Mouse (Mus musculus) heart, adult 2 months (tissue): Measurements from ENCODE around the gene Tubg2.

Source experiments
- CTCF ChIP-seq: fragments of 200-600 bp; IDR thresholded peaks from 2 replicates; pipeline ENCODE4 v1.8.1; 2022; ENCODE audit warnings: antibody characterized with exemption, mild to moderate bottlenecking, moderate library complexity
- EP300 ChIP-seq: fragments of 200-500 bp; IDR thresholded peaks from 2 replicates; pipeline ENCODE4 v1.6.1; 2011; ENCODE audit warnings: low read depth, low read length, control low read depth; ENCODE audit not compliant: insufficient read depth
- POLR2A ChIP-seq: fragments of 200-500 bp; IDR thresholded peaks from 2 replicates; pipeline ENCODE4 v1.6.1; 2011; ENCODE audit warnings: mild to moderate bottlenecking, low read depth, low read length, control low read depth; ENCODE audit not compliant: insufficient read depth

- TF ChIP-seq POLR2A = no peak
- TF ChIP-seq EP300 = no peak
- TF ChIP-seq CTCF = no peak
Observed at GRCm38 (mm10) chr11:101169301-101170107, 13.8 kb downstream of the Tubg2 start.
